Mouse (Mus musculus) heart, postnatal 10 days (tissue): ENCODE results near the gene Gldc. TPM values are rescaled to one million over a fixed set of nuclear protein-coding genes. Genes with fewer than 3 reads are reported as not detected.
"Not testable (repeated sequence)": the region's sequence is repeated elsewhere in the genome, so short reads cannot be mapped to it uniquely, and the experiment has no call there.

Experiments
- DNase-seq, 2 experiments: peaks; one replicate each; pipeline ENCODE4 v3.0.0; 2021
- intact Hi-C: fragments of 180-260 bp; cut with DNase I; formaldehyde crosslinking; loops from one replicate; pipeline ENCODE4 v1.15.1; 2025
- total RNA-seq, 2 experiments: library from RNA; stranded (reverse); gene quantifications; 2 replicates each; pipeline ENCODE4 v1.2.3; 2021

The Gldc gene
- under 1 TPM; 0.10 to 0.24 TPM for total RNA-seq

- peak; percentile 37 to 43 for DNase-seq
Measured at GRCm38 (mm10) chr19:30174919-30175571, at the start of gene Gldc. TSS of gene Gldc (minus strand) at chr19:30175429.

GRCm38 (mm10) chr19:30222593-30222992 is 47.4 kb upstream of the Gldc start:
- intact Hi-C loops, result not testable (repeated sequence)
- peak in 1 of 2 experiments; percentile 3 for DNase-seq

More at GRCm38 (mm10) chr19:30174919-30175571, at the start of gene Gldc:
- intact Hi-C loops, result no loop called here

- intact Hi-C loops, result loop anchor here (1.0 kb wide), 1 partner anchor 337 kb away; no protein-coding TSS in a partner anchor
- DNase-seq, result peak; percentile 55 to 76
Measured at GRCm38 (mm10) chr19:30217335-30217734, 42.1 kb upstream of the Gldc start.

- DNase-seq, result no peak
- intact Hi-C loops, result no loop called here
Measured at GRCm38 (mm10) chr19:30216186-30216585, 41.0 kb upstream of the Gldc start.

GRCm38 (mm10) chr19:30215736-30216135 is 40.5 kb upstream of the Gldc start:
- DNase-seq, intact Hi-C loops: not testable (repeated sequence)

- intact Hi-C loops, result no loop called here
- DNase-seq, result no peak
Measured at GRCm38 (mm10) chr19:30214026-30214425, 38.8 kb upstream of the Gldc start.

GRCm38 (mm10) chr19:30209006-30209405 is 33.8 kb upstream of the Gldc start:
- intact Hi-C loops, result loop anchor here (10.0 kb wide), 1 partner anchor 224 kb away; no protein-coding TSS in a partner anchor
- not testable (repeated sequence) for DNase-seq

GRCm38 (mm10) chr19:30206981-30207380 is 31.8 kb upstream of the Gldc start:
- intact Hi-C loops, result loop anchor here (10.0 kb wide), 1 partner anchor 222 kb away; no protein-coding TSS in a partner anchor
- no peak for DNase-seq

GRCm38 (mm10) chr19:30205874-30206273 is 30.6 kb upstream of the Gldc start:
- no peak for DNase-seq
- intact Hi-C loops, result loop anchor here (2.0 to 10.0 kb wide), 2 partner anchors 221 to 379 kb away; no protein-coding TSS in a partner anchor

GRCm38 (mm10) chr19:30205159-30205816 is 30.1 kb upstream of the Gldc start:
- intact Hi-C loops, result loop anchor here (2.0 to 10.0 kb wide), 2 partner anchors 220 to 378 kb away; no protein-coding TSS in a partner anchor
- DNase-seq, result peak; percentile 24 to 60

- intact Hi-C loops, result loop anchor here (10.0 kb wide), 1 partner anchor 217 kb away; no protein-coding TSS in a partner anchor
- no peak for DNase-seq
Measured at GRCm38 (mm10) chr19:30202177-30202576, 26.9 kb upstream of the Gldc start.

- no peak for DNase-seq
- intact Hi-C loops, result no loop called here
Measured at GRCm38 (mm10) chr19:30194999-30195398, 19.8 kb upstream of the Gldc start.

GRCm38 (mm10) chr19:30187232-30187631 is 12.0 kb upstream of the Gldc start:
- intact Hi-C loops, result no loop called here
- DNase-seq, result no peak

GRCm38 (mm10) chr19:30185536-30185935 is 10.3 kb upstream of the Gldc start:
- no peak for DNase-seq
- intact Hi-C loops, result no loop called here

- intact Hi-C loops, result no loop called here
- no peak for DNase-seq
Measured at GRCm38 (mm10) chr19:30179979-30180378, 4.8 kb upstream of the Gldc start.

- intact Hi-C loops, result no loop called here
- DNase-seq, result peak in 1 of 2 experiments; percentile 3
Measured at GRCm38 (mm10) chr19:30174074-30174670, 1.1 kb downstream of the Gldc start.

- intact Hi-C loops, result no loop called here
- DNase-seq, result no peak
Measured at GRCm38 (mm10) chr19:30171346-30172055, 3.7 kb downstream of the Gldc start.

- no peak for DNase-seq
Measured at GRCm38 (mm10) chr19:30170319-30170718, 4.9 kb downstream of the Gldc start.

GRCm38 (mm10) chr19:30166801-30167505 is 8.3 kb downstream of the Gldc start:
- no peak for DNase-seq
- intact Hi-C loops, result no loop called here

More at GRCm38 (mm10) chr19:30170319-30170718, 4.9 kb downstream of the Gldc start:
- intact Hi-C loops, result no loop called here

GRCm38 (mm10) chr19:30164228-30164627 is 11.0 kb downstream of the Gldc start:
- intact Hi-C loops, result no loop called here
- DNase-seq, result no peak
